Mouse (Mus musculus): ENCODE results near the gene Syt12. TPM values are rescaled to one million over a fixed set of nuclear protein-coding genes. Genes with fewer than 3 reads are reported as not detected.

Gene Syt12
- polyA plus RNA-seq, 1 experiment, result not detected

GRCm38 (mm10) chr19:4425610-4426366 is 51.5 kb downstream of the Syt12 start:
- Histone ChIP-seq H3K4me3 (ENCODE audit: insufficient read depth, low read depth, low read length) (no peak overlapping the region), H3K4me1 (ENCODE audit: control insufficient read depth, insufficient read depth, low read length) (no peaks in the 10 kb centered on the region), H3K27ac (ENCODE audit: insufficient read depth, low read depth, low read length) (no peak overlapping the region)
- TF ChIP-seq CTCF (IDR thresholded peaks at IDR 0.05; ENCODE audit: insufficient read depth, low read depth, low read length) (no peak), POLR2A (IDR thresholded peaks at IDR 0.05; ENCODE audit: insufficient read depth, low read depth, low read length) (no peak)
- 81% methylated on average over 19 of the region's 19 CpGs for WGBS

- TF ChIP-seq CTCF (IDR thresholded peaks at IDR 0.05; ENCODE audit: insufficient read depth, low read depth, low read length) (no peak), POLR2A (IDR thresholded peaks at IDR 0.05; ENCODE audit: insufficient read depth, low read depth, low read length) (no peak)
- H3K27ac ChIP-seq (ENCODE audit: insufficient read depth, low read depth, low read length), result no peak overlapping the region
- H3K4me3 ChIP-seq (ENCODE audit: insufficient read depth, low read depth, low read length), result no peak overlapping the region
- 53% methylated on average over 3 of the region's 3 CpGs for WGBS
- no peaks in the 10 kb centered on the region for H3K4me1 ChIP-seq (ENCODE audit: control insufficient read depth, insufficient read depth, low read length)
Measured at GRCm38 (mm10) chr19:4423021-4423420, 54.2 kb downstream of the Syt12 start.

GRCm38 (mm10) chr19:4422581-4422980 is 54.7 kb downstream of the Syt12 start:
- Histone ChIP-seq H3K4me3 (ENCODE audit: insufficient read depth, low read depth, low read length) (no peak overlapping the region), H3K27ac (ENCODE audit: insufficient read depth, low read depth, low read length) (no peak overlapping the region), H3K4me1 (ENCODE audit: control insufficient read depth, insufficient read depth, low read length) (no peaks in the 10 kb centered on the region)
- TF ChIP-seq CTCF (IDR thresholded peaks at IDR 0.05; ENCODE audit: insufficient read depth, low read depth, low read length), result no peak
- no peak for TF ChIP-seq POLR2A (IDR thresholded peaks at IDR 0.05; ENCODE audit: insufficient read depth, low read depth, low read length)
- WGBS, result 86% methylated on average over 3 of the region's 3 CpGs

GRCm38 (mm10) chr19:4420153-4420910 is 56.9 kb downstream of the Syt12 start:
- H3K27ac ChIP-seq (ENCODE audit: insufficient read depth, low read depth, low read length), result no peak overlapping the region
- H3K4me3 ChIP-seq (ENCODE audit: insufficient read depth, low read depth, low read length), result no peak overlapping the region
- TF ChIP-seq CTCF (IDR thresholded peaks at IDR 0.05; ENCODE audit: insufficient read depth, low read depth, low read length) (no peak), POLR2A (IDR thresholded peaks at IDR 0.05; ENCODE audit: insufficient read depth, low read depth, low read length) (no peak)
- H3K4me1 ChIP-seq (ENCODE audit: control insufficient read depth, insufficient read depth, low read length), result no peaks in the 10 kb centered on the region
- WGBS, result 85% methylated on average over 8 of the region's 8 CpGs

GRCm38 (mm10) chr19:4419711-4420110 is 57.5 kb downstream of the Syt12 start:
- no peak overlapping the region for H3K4me3 ChIP-seq (ENCODE audit: insufficient read depth, low read depth, low read length)
- no peak for TF ChIP-seq CTCF (IDR thresholded peaks at IDR 0.05; ENCODE audit: insufficient read depth, low read depth, low read length)
- no peak for TF ChIP-seq POLR2A (IDR thresholded peaks at IDR 0.05; ENCODE audit: insufficient read depth, low read depth, low read length)
- H3K27ac ChIP-seq (ENCODE audit: insufficient read depth, low read depth, low read length), result no peak overlapping the region
- WGBS, result 87% methylated on average over 5 of the region's 5 CpGs
- no peaks in the 10 kb centered on the region for H3K4me1 ChIP-seq (ENCODE audit: control insufficient read depth, insufficient read depth, low read length)

- TF ChIP-seq POLR2A (IDR thresholded peaks at IDR 0.05; ENCODE audit: insufficient read depth, low read depth, low read length) (no peak), CTCF (IDR thresholded peaks at IDR 0.05; ENCODE audit: insufficient read depth, low read depth, low read length) (no peak)
- H3K4me1 ChIP-seq (ENCODE audit: control insufficient read depth, insufficient read depth, low read length), result no peaks in the 10 kb centered on the region
Measured at GRCm38 (mm10) chr19:4417713-4418112, 59.5 kb downstream of the Syt12 start.

GRCm38 (mm10) chr19:4417183-4417582 is 60.1 kb downstream of the Syt12 start:
- WGBS, result 0% methylated on average over 1 of the region's 1 CpGs
- Histone ChIP-seq H3K4me1 (ENCODE audit: control insufficient read depth, insufficient read depth, low read length) (no peaks in the 10 kb centered on the region), H3K4me3 (ENCODE audit: insufficient read depth, low read depth, low read length) (no peak overlapping the region), H3K27ac (ENCODE audit: insufficient read depth, low read depth, low read length) (no peak overlapping the region)
- TF ChIP-seq CTCF (IDR thresholded peaks at IDR 0.05; ENCODE audit: insufficient read depth, low read depth, low read length), result no peak
- no peak for TF ChIP-seq POLR2A (IDR thresholded peaks at IDR 0.05; ENCODE audit: insufficient read depth, low read depth, low read length)

More at GRCm38 (mm10) chr19:4417713-4418112, 59.5 kb downstream of the Syt12 start:
- H3K27ac ChIP-seq (ENCODE audit: insufficient read depth, low read depth, low read length), result no peak overlapping the region
- H3K4me3 ChIP-seq (ENCODE audit: insufficient read depth, low read depth, low read length), result no peak overlapping the region

GRCm38 (mm10) chr19:4414631-4415030 is 62.6 kb downstream of the Syt12 start:
- H3K4me3 ChIP-seq (ENCODE audit: insufficient read depth, low read depth, low read length), result no peak overlapping the region
- no peak for TF ChIP-seq POLR2A (IDR thresholded peaks at IDR 0.05; ENCODE audit: insufficient read depth, low read depth, low read length)
- TF ChIP-seq CTCF (IDR thresholded peaks at IDR 0.05; ENCODE audit: insufficient read depth, low read depth, low read length), result no peak
- 65% methylated on average over 1 of the region's 1 CpGs for WGBS
- H3K4me1 ChIP-seq (ENCODE audit: control insufficient read depth, insufficient read depth, low read length), result no peaks in the 10 kb centered on the region
- no peak overlapping the region for H3K27ac ChIP-seq (ENCODE audit: insufficient read depth, low read depth, low read length)

GRCm38 (mm10) chr19:4409062-4409461 is 68.2 kb downstream of the Syt12 start:
- WGBS, result 76% methylated on average over 2 of the region's 2 CpGs
- no peak overlapping the region for H3K4me3 ChIP-seq (ENCODE audit: insufficient read depth, low read depth, low read length)
- TF ChIP-seq POLR2A (IDR thresholded peaks at IDR 0.05; ENCODE audit: insufficient read depth, low read depth, low read length) (no peak), CTCF (IDR thresholded peaks at IDR 0.05; ENCODE audit: insufficient read depth, low read depth, low read length) (no peak)
- H3K4me1 ChIP-seq (ENCODE audit: control insufficient read depth, insufficient read depth, low read length), result no peaks in the 10 kb centered on the region
- H3K27ac ChIP-seq (ENCODE audit: insufficient read depth, low read depth, low read length), result no peak overlapping the region
